Mouse (Mus musculus): ENCODE results near the gene Slc17a8. TPM values are rescaled to one million over a fixed set of nuclear protein-coding genes. Genes with fewer than 3 reads are reported as not detected.

Slc17a8 gene
- polyA plus RNA-seq, 1 experiment from 2014 or later, result not detected

- Histone ChIP-seq H3K4me1 (ENCODE audit: control insufficient read depth, insufficient read depth, low read length) (no peaks in the 10 kb centered on the region), H3K9me3 (ENCODE audit: control insufficient read depth, low read length) (no peaks in the 10 kb centered on the region), H3K36me3 (ENCODE audit: control insufficient read depth, insufficient read depth, low read length) (peaks cover 7% of the 10 kb centered on the region), H3K9ac (ENCODE audit: low read length) (no peak overlapping the region), H3K4me2 (ENCODE audit: low read depth) (no peak overlapping the region), H3K27ac (ENCODE audit: low read depth, low read length) (no peak overlapping the region), H3K27me3 (ENCODE audit: control insufficient read depth, insufficient read depth, low read length) (no peaks in the 10 kb centered on the region), H3K4me3 (ENCODE audit: low read depth, low read length) (no peak overlapping the region)
- DNase-seq (ENCODE audit: low spot score) (no peak), ATAC-seq (ENCODE audit: insufficient read depth, low FRiP score, low TSS enrichment) (no peak)
- 93% methylated on average over 3 of the region's 3 CpGs for WGBS
Measured at GRCm38 (mm10) chr10:89637001-89637400, 15.9 kb upstream of the Slc17a8 start.

DNA sequence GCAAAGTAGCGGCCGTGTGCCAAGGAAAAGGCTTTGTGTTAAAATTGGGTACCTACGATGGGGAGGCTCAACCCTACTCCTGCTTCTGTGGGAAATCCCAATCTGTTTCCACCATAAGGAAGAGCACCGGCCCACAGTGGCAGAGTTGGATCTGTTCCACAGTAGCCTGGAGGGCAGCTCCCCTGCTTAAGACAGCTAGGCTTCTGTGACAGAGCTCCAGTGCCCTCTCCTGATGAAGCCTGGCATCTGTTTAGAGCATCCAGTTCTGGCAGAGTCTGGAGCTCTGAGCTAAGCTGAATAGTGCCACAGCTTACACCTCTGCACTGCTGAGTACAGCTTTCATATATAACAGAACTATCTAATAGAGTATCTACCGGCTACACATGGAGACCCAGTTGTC is 14.0 kb upstream of the Slc17a8 start:
- 90% methylated on average over 5 of the region's 5 CpGs for WGBS
- Histone ChIP-seq H3K27ac (ENCODE audit: low read depth, low read length) (no peak overlapping the region), H3K27me3 (ENCODE audit: control insufficient read depth, insufficient read depth, low read length) (no peaks in the 10 kb centered on the region), H3K36me3 (ENCODE audit: control insufficient read depth, insufficient read depth, low read length) (no peaks in the 10 kb centered on the region), H3K9me3 (ENCODE audit: control insufficient read depth, low read length) (no peaks in the 10 kb centered on the region), H3K4me3 (ENCODE audit: low read depth, low read length) (no peak overlapping the region), H3K4me1 (ENCODE audit: control insufficient read depth, insufficient read depth, low read length) (no peaks in the 10 kb centered on the region), H3K4me2 (ENCODE audit: low read depth) (no peak overlapping the region), H3K9ac (ENCODE audit: low read length) (no peak overlapping the region)
- no peak for DNase-seq (ENCODE audit: low spot score)
- ATAC-seq (ENCODE audit: insufficient read depth, low FRiP score, low TSS enrichment), result no peak

DNA sequence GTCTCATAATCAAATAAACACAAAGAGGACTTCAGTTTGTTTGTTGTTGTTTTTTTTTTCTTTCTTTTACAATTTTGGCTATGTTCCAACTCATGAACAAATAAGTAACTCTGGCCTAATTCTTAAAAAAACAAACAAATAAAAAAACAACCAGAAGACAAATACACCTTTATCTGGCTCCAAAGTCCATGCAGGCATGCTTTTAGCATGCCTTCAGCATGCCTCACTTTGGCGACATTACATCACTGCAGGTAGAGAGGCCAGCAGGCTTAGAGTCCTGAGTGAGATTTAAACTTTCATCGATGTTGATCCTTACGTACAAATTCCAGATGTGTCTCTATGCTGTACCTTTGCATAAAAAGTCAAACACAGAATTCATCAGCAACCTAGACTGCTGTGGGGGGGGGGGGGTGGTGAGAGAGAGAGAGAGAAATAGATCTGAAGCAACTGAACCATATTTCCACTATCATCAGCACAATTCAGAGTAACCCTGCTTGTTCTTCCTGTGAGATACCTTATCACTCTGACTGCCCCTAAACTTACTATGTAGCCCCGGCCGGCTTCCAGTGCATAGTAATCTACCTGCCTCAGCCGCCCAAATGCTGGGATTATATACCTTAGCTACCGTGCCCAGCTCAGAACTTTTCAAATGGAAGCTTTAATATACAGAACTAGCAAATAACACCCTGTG is 12.8 kb upstream of the Slc17a8 start:
- DNase-seq (ENCODE audit: low spot score) (no peak), ATAC-seq (ENCODE audit: insufficient read depth, low FRiP score, low TSS enrichment) (no peak)
- WGBS, result 94% methylated on average over 7 of the region's 7 CpGs
- H3K36me3 ChIP-seq (ENCODE audit: control insufficient read depth, insufficient read depth, low read length), result no peaks in the 10 kb centered on the region
- no peak overlapping the region for H3K9ac ChIP-seq (ENCODE audit: low read length)
- H3K4me1 ChIP-seq (ENCODE audit: control insufficient read depth, insufficient read depth, low read length), result no peaks in the 10 kb centered on the region
- no peaks in the 10 kb centered on the region for H3K27me3 ChIP-seq (ENCODE audit: control insufficient read depth, insufficient read depth, low read length)
- no peaks in the 10 kb centered on the region for H3K9me3 ChIP-seq (ENCODE audit: control insufficient read depth, low read length)
- no peak overlapping the region for H3K4me2 ChIP-seq (ENCODE audit: low read depth)
- H3K4me3 ChIP-seq (ENCODE audit: low read depth, low read length), result no peak overlapping the region
- no peak overlapping the region for H3K27ac ChIP-seq (ENCODE audit: low read depth, low read length)

DNA sequence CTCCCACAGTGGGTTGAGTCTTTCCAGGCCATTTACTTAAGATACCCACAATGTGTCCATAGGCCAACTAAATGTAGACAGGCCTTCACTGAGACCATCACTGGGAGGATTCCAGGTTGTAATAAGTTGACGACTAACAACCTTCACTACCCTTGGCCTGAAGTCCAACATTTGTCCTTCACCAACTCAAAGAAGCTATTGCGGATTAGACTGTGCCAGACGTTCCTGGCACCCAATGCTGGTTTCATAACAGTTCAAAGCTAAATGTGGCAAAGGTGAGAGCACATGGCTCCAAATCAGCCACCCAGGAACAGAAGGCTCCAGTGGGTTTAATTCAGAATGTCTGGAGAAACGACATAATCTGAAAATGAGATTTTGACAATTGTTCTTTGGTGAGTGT is 12.1 kb upstream of the Slc17a8 start:
- H3K4me3 ChIP-seq (ENCODE audit: low read depth, low read length), result no peak overlapping the region
- H3K9me3 ChIP-seq (ENCODE audit: control insufficient read depth, low read length), result no peaks in the 10 kb centered on the region
- H3K27ac ChIP-seq (ENCODE audit: low read depth, low read length), result no peak overlapping the region
- WGBS, result 85% methylated on average over 4 of the region's 4 CpGs
- H3K9ac ChIP-seq (ENCODE audit: low read length), result no peak overlapping the region
- H3K4me1 ChIP-seq (ENCODE audit: control insufficient read depth, insufficient read depth, low read length), result no peaks in the 10 kb centered on the region
- H3K4me2 ChIP-seq (ENCODE audit: low read depth), result no peak overlapping the region
- H3K36me3 ChIP-seq (ENCODE audit: control insufficient read depth, insufficient read depth, low read length), result no peaks in the 10 kb centered on the region
- no peaks in the 10 kb centered on the region for H3K27me3 ChIP-seq (ENCODE audit: control insufficient read depth, insufficient read depth, low read length)
- ATAC-seq (ENCODE audit: insufficient read depth, low FRiP score, low TSS enrichment), result no peak
- DNase-seq (ENCODE audit: low spot score), result no peak

GRCm38 (mm10) chr10:89631831-89632230 is 10.8 kb upstream of the Slc17a8 start:
- Histone ChIP-seq H3K27me3 (ENCODE audit: control insufficient read depth, insufficient read depth, low read length) (no peaks in the 10 kb centered on the region), H3K4me3 (ENCODE audit: low read depth, low read length) (no peak overlapping the region), H3K4me1 (ENCODE audit: control insufficient read depth, insufficient read depth, low read length) (no peaks in the 10 kb centered on the region), H3K9ac (ENCODE audit: low read length) (no peak overlapping the region), H3K27ac (ENCODE audit: low read depth, low read length) (no peak overlapping the region), H3K4me2 (ENCODE audit: low read depth) (no peak overlapping the region), H3K9me3 (ENCODE audit: control insufficient read depth, low read length) (no peaks in the 10 kb centered on the region), H3K36me3 (ENCODE audit: control insufficient read depth, insufficient read depth, low read length) (no peaks in the 10 kb centered on the region)
- WGBS, result 70% methylated on average over 5 of the region's 5 CpGs
- ATAC-seq (ENCODE audit: insufficient read depth, low FRiP score, low TSS enrichment), result no peak
- no peak for DNase-seq (ENCODE audit: low spot score)

DNA sequence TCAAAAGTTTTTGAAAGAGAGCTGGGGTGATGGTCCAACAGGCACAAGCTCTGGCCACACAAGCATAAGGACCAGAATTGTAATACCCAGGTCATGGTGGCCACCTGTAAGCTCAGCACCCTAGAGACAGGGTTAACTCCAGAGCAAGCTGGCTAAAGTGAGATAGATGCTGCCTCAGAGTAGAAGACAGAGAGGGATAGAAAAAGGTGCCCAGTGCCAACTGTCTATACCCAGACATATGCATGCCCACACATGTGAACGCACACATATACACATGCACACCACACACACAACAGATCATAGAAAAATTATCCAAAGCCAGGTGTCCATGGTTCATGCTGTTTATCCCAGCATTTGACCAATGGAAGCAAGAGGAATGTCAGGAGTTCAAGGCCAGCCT is 9.5 kb upstream of the Slc17a8 start:
- Histone ChIP-seq H3K27ac (ENCODE audit: low read depth, low read length) (no peak overlapping the region), H3K4me2 (ENCODE audit: low read depth) (no peak overlapping the region), H3K9me3 (ENCODE audit: control insufficient read depth, low read length) (no peaks in the 10 kb centered on the region), H3K27me3 (ENCODE audit: control insufficient read depth, insufficient read depth, low read length) (no peaks in the 10 kb centered on the region), H3K36me3 (ENCODE audit: control insufficient read depth, insufficient read depth, low read length) (no peaks in the 10 kb centered on the region), H3K4me1 (ENCODE audit: control insufficient read depth, insufficient read depth, low read length) (no peaks in the 10 kb centered on the region), H3K9ac (ENCODE audit: low read length) (no peak overlapping the region), H3K4me3 (ENCODE audit: low read depth, low read length) (no peak overlapping the region)
- DNase-seq (ENCODE audit: low spot score) (no peak), ATAC-seq (ENCODE audit: insufficient read depth, low FRiP score, low TSS enrichment) (peak; percentile 36; the same call in 1 of the 2 replicates)
- WGBS, result 96% methylated on average over 1 of the region's 1 CpGs

GRCm38 (mm10) chr10:89630052-89630451 is 9.0 kb upstream of the Slc17a8 start:
- DNase-seq (ENCODE audit: low spot score), result peak; percentile 70

DNA sequence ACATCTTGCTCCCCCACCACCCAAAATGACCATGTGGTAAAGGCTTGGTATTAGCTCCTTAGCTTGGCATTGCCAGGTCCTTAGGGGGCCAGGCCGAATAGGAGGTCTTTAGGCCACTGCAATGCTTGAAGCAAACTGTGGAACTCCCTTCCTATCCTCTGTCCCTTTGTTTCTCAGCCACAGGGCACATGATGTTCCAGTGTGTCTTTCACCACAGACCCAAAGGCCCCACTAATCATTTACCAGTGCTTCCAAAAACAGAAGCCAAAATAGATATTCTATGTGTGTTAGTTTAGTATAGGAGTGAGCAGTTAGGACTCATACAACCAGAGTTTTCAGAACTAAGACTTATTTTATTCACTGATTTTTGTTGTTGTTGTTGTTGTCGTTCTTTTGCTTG is 5.7 kb upstream of the Slc17a8 start:
- ATAC-seq (ENCODE audit: insufficient read depth, low FRiP score, low TSS enrichment) (no peak), DNase-seq (ENCODE audit: low spot score) (no peak)
- H3K36me3 ChIP-seq (ENCODE audit: control insufficient read depth, insufficient read depth, low read length), result no peaks in the 10 kb centered on the region
- 88% methylated on average over 2 of the region's 2 CpGs for WGBS
- H3K4me3 ChIP-seq (ENCODE audit: low read depth, low read length), result no peak overlapping the region
- no peak overlapping the region for H3K27ac ChIP-seq (ENCODE audit: low read depth, low read length)
- no peak overlapping the region for H3K4me2 ChIP-seq (ENCODE audit: low read depth)
- no peaks in the 10 kb centered on the region for H3K27me3 ChIP-seq (ENCODE audit: control insufficient read depth, insufficient read depth, low read length)
- H3K4me1 ChIP-seq (ENCODE audit: control insufficient read depth, insufficient read depth, low read length), result no peaks in the 10 kb centered on the region
- H3K9ac ChIP-seq (ENCODE audit: low read length), result no peak overlapping the region
- H3K9me3 ChIP-seq (ENCODE audit: control insufficient read depth, low read length), result no peaks in the 10 kb centered on the region

More at GRCm38 (mm10) chr10:89630052-89630451, 9.0 kb upstream of the Slc17a8 start:
- no peak overlapping the region for H3K9ac ChIP-seq (ENCODE audit: low read length)
- H3K9me3 ChIP-seq (ENCODE audit: control insufficient read depth, low read length), result no peaks in the 10 kb centered on the region
- no peaks in the 10 kb centered on the region for H3K27me3 ChIP-seq (ENCODE audit: control insufficient read depth, insufficient read depth, low read length)
- H3K4me1 ChIP-seq (ENCODE audit: control insufficient read depth, insufficient read depth, low read length), result no peaks in the 10 kb centered on the region
- 28% methylated on average over 3 of the region's 3 CpGs for whole genome bisulfite sequencing
- no peak overlapping the region for H3K4me3 ChIP-seq (ENCODE audit: low read depth, low read length)
- H3K36me3 ChIP-seq (ENCODE audit: control insufficient read depth, insufficient read depth, low read length), result no peaks in the 10 kb centered on the region
- no peak overlapping the region for H3K4me2 ChIP-seq (ENCODE audit: low read depth)
- H3K27ac ChIP-seq (ENCODE audit: low read depth, low read length), result no peak overlapping the region
- peak; percentile 72; the same call in 1 of the 2 replicates for ATAC-seq (ENCODE audit: insufficient read depth, low FRiP score, low TSS enrichment)

GRCm38 (mm10) chr10:89624196-89624595 is 3.1 kb upstream of the Slc17a8 start:
- Histone ChIP-seq H3K9ac (ENCODE audit: low read length) (no peak overlapping the region), H3K4me1 (ENCODE audit: control insufficient read depth, insufficient read depth, low read length) (no peaks in the 10 kb centered on the region), H3K36me3 (ENCODE audit: control insufficient read depth, insufficient read depth, low read length) (no peaks in the 10 kb centered on the region), H3K27ac (ENCODE audit: low read depth, low read length) (no peak overlapping the region), H3K9me3 (ENCODE audit: control insufficient read depth, low read length) (no peaks in the 10 kb centered on the region), H3K27me3 (ENCODE audit: control insufficient read depth, insufficient read depth, low read length) (no peaks in the 10 kb centered on the region), H3K4me3 (ENCODE audit: low read depth, low read length) (no peak overlapping the region), H3K4me2 (ENCODE audit: low read depth) (no peak overlapping the region)
- no peak for ATAC-seq (ENCODE audit: insufficient read depth, low FRiP score, low TSS enrichment)
- DNase-seq (ENCODE audit: low spot score), result no peak
- 85% methylated on average over 2 of the region's 2 CpGs for WGBS

Measured in neural tube, embryonic 11.5 days (tissue).